Mouse (Mus musculus) MEL (cell line): ENCODE measurements around the gene Gm28305. TPM values are rescaled to one million over a fixed set of nuclear protein-coding genes. Genes with fewer than 3 reads are reported as not detected.

Experiments
- DNase-seq: peaks from one replicate; pipeline ENCODE4 v3.0.0; 2011; ENCODE audit warnings: low read depth, low spot score
- H3K27ac ChIP-seq: 2 replicates; pipeline ENCODE4 v1.5.1; 2012; ENCODE audit warnings: low read depth, mild to moderate bottlenecking, control low read depth, low read length, moderate library complexity; ENCODE audit not compliant: control insufficient read depth
- H3K27me3 ChIP-seq, 2 experiments: fragments of 150-350 bp in 1 of 2; sonication (generic) in 1 of 2; 2 replicates each; pipeline ENCODE4 v1.6.1; 2012; ENCODE audit warnings: low read length in 2 of 2, mild to moderate bottlenecking in 2 of 2, improper control_type of control experiment in 1 of 2, moderate library complexity in 1 of 2; ENCODE audit not compliant: insufficient read depth in 2 of 2, control insufficient read depth in 1 of 2
- H3K36me3 ChIP-seq, 2 experiments: 2 replicates each; pipeline ENCODE4 v1.6.1; 2012 to 2014; ENCODE audit warnings: low read length in 2 of 2, improper control_type of control experiment in 1 of 2, inconsistent platforms in 1 of 2, mild to moderate bottlenecking in 1 of 2; ENCODE audit not compliant: insufficient read depth in 2 of 2, control insufficient read depth in 1 of 2
- H3K4me1 ChIP-seq, 2 experiments: fragments of 150-350 bp in 1 of 2; sonication (generic) in 1 of 2; 2 replicates each; pipeline ENCODE4 v1.6.1; 2012; ENCODE audit warnings: low read length in 2 of 2, improper control_type of control experiment in 1 of 2, mild to moderate bottlenecking in 1 of 2; ENCODE audit not compliant: insufficient read depth in 2 of 2, control insufficient read depth in 1 of 2
- H3K4me3 ChIP-seq, 2 experiments: fragments of 150-350 bp in 1 of 2; sonication (generic) in 1 of 2; 2 replicates each; pipeline ENCODE4 v1.5.1; 2012; ENCODE audit warnings: low read depth in 2 of 2, low read length in 2 of 2, mild to moderate bottlenecking in 2 of 2, moderate library complexity in 2 of 2, control low read depth in 1 of 2, improper control_type of control experiment in 1 of 2; ENCODE audit not compliant: control insufficient read depth in 1 of 2, insufficient read depth in 1 of 2
- H3K79me2 ChIP-seq: 2 replicates; pipeline ENCODE4 v1.6.1; 2012; ENCODE audit warnings: mild to moderate bottlenecking, low read length, moderate library complexity; ENCODE audit not compliant: control insufficient read depth, poor library complexity, insufficient read depth
- H3K9ac ChIP-seq: 2 replicates; pipeline ENCODE4 v1.6.1; 2012; ENCODE audit warnings: low read depth, mild to moderate bottlenecking, control low read depth, low read length, moderate library complexity; ENCODE audit not compliant: control insufficient read depth, poor library complexity, severe bottlenecking
- H3K9me3 ChIP-seq: fragments of 150-350 bp; sonication (generic); replicated peaks from 2 replicates; pipeline ENCODE4 v1.6.1; 2012; ENCODE audit warnings: mild to moderate bottlenecking, low read length, improper control_type of control experiment, moderate library complexity; ENCODE audit not compliant: insufficient read depth
- CHD1 ChIP-seq: IDR thresholded peaks from 2 replicates; pipeline ENCODE4 v1.6.1; 2012; ENCODE audit warnings: low read depth, mild to moderate bottlenecking, inconsistent platforms, low read length, improper control_type of control experiment
- CHD2 ChIP-seq: IDR thresholded peaks from 2 replicates; pipeline ENCODE4 v1.6.1; 2011; ENCODE audit warnings: low read length, improper control_type of control experiment
- CTCF ChIP-seq, 3 experiments: IDR thresholded peaks in 2 of 3; conservative IDR thresholded peaks in 1 of 3; 2 replicates each; pipeline ENCODE4 v1.5.1; 2011 to 2012; ENCODE audit warnings: low read length in 3 of 3, low read depth in 2 of 3, mild to moderate bottlenecking in 2 of 3, improper control_type of control experiment in 1 of 3, inconsistent platforms in 1 of 3, mixed read lengths in 1 of 3, moderate library complexity in 1 of 3; ENCODE audit not compliant: control insufficient read depth in 1 of 3, insufficient read depth in 1 of 3, poor library complexity in 1 of 3, severe bottlenecking in 1 of 3
- E2F4 ChIP-seq: IDR thresholded peaks from 2 replicates; pipeline ENCODE4 v1.6.1; 2011; ENCODE audit warnings: low read depth, low read length, improper control_type of control experiment, borderline replicate concordance
- ELF1 ChIP-seq: IDR thresholded peaks from 2 replicates; pipeline ENCODE4 v1.6.1; 2014; ENCODE audit warnings: low read depth, mild to moderate bottlenecking, inconsistent platforms, low read length, improper control_type of control experiment, moderate library complexity
- ETS1 ChIP-seq: IDR thresholded peaks from 2 replicates; pipeline ENCODE4 v1.6.1; 2012; ENCODE audit warnings: low read depth, mild to moderate bottlenecking, inconsistent platforms, low read length, improper control_type of control experiment, moderate library complexity
- KAT2A ChIP-seq: conservative IDR thresholded peaks from 2 replicates; pipeline ENCODE4 v1.6.1; 2012; ENCODE audit warnings: low read depth, low read length, improper control_type of control experiment, inconsistent platforms
- MAFK ChIP-seq: IDR thresholded peaks from 2 replicates; pipeline ENCODE4 v1.6.1; 2011; ENCODE audit warnings: low read depth, mild to moderate bottlenecking, low read length, improper control_type of control experiment, borderline replicate concordance
- MAX ChIP-seq: IDR thresholded peaks from 2 replicates; pipeline ENCODE4 v1.6.1; 2011; ENCODE audit warnings: low read length, improper control_type of control experiment
- MAZ ChIP-seq: IDR thresholded peaks from 2 replicates; pipeline ENCODE4 v1.6.1; 2012; ENCODE audit warnings: low read depth, mild to moderate bottlenecking, inconsistent platforms, low read length, improper control_type of control experiment
- NRF1 ChIP-seq: IDR thresholded peaks from 2 replicates; pipeline ENCODE4 v1.6.1; 2014; ENCODE audit warnings: low read depth, mild to moderate bottlenecking, inconsistent platforms, low read length, improper control_type of control experiment, moderate library complexity; ENCODE audit not compliant: poor library complexity, insufficient read depth, severe bottlenecking
- POLR2A ChIP-seq, 2 experiments: IDR thresholded peaks; 2 replicates each; pipeline ENCODE4 v1.6.1; 2011 to 2012; ENCODE audit warnings: low read length in 2 of 2, mild to moderate bottlenecking in 2 of 2, control low read depth in 1 of 2, improper control_type of control experiment in 1 of 2, low read depth in 1 of 2, moderate library complexity in 1 of 2; ENCODE audit not compliant: control insufficient read depth in 1 of 2, insufficient read depth in 1 of 2, poor library complexity in 1 of 2
- POLR2AphosphoS2 ChIP-seq: IDR thresholded peaks from 2 replicates; pipeline ENCODE4 v1.6.1; 2011; ENCODE audit warnings: low read length, improper control_type of control experiment
- RAD21 ChIP-seq: IDR thresholded peaks from 2 replicates; pipeline ENCODE4 v1.6.1; 2011; ENCODE audit warnings: mild to moderate bottlenecking, low read depth, low read length, improper control_type of control experiment
- RCOR1 ChIP-seq: IDR thresholded peaks from 2 replicates; pipeline ENCODE4 v1.6.1; 2012; ENCODE audit warnings: low read depth, mild to moderate bottlenecking, inconsistent platforms, low read length, improper control_type of control experiment
- SIN3A ChIP-seq: IDR thresholded peaks from 2 replicates; pipeline ENCODE4 v1.6.1; 2012; ENCODE audit warnings: low read length, improper control_type of control experiment, inconsistent platforms
- SMC3 ChIP-seq: IDR thresholded peaks from 2 replicates; pipeline ENCODE4 v1.6.1; 2011; ENCODE audit warnings: low read depth, low read length, improper control_type of control experiment
- USF1 ChIP-seq: IDR thresholded peaks from 2 replicates; pipeline ENCODE4 v1.6.1; 2014; ENCODE audit warnings: low read depth, mild to moderate bottlenecking, inconsistent platforms, low read length, improper control_type of control experiment, moderate library complexity
- ZC3H11A ChIP-seq: IDR thresholded peaks from 2 replicates; pipeline ENCODE4 v1.6.1; 2012; ENCODE audit warnings: low read depth, mild to moderate bottlenecking, inconsistent platforms, low read length, improper control_type of control experiment
- ZKSCAN1 ChIP-seq: IDR thresholded peaks from 2 replicates; pipeline ENCODE4 v1.6.1; 2012; ENCODE audit warnings: low read depth, mild to moderate bottlenecking, inconsistent platforms, low read length, improper control_type of control experiment, moderate library complexity
- ZNF384 ChIP-seq: IDR thresholded peaks from 2 replicates; pipeline ENCODE4 v1.6.1; 2012; ENCODE audit warnings: low read depth, mild to moderate bottlenecking, inconsistent platforms, low read length, improper control_type of control experiment
- polyA plus RNA-seq, 2 experiments: library from polyadenylated mRNA; stranded (reverse) in 1 of 2; unstranded in 1 of 2; fragments of >175 nt in 1 of 2; fragments of >200 nt in 1 of 2; gene quantifications; 2 replicates each; pipeline versions ENCODE4 v1.2.1 to v1.2.4; 2012; ENCODE audit warnings: low replicate concordance in 2 of 2, low read depth in 1 of 2; ENCODE audit not compliant: insufficient read length in 2 of 2, insufficient read depth in 1 of 2, missing spikeins in 1 of 2
- total RNA-seq: library from RNA; depleted of rRNA; stranded (reverse); fragments of 300-350 nt; gene quantifications from 2 replicates; pipeline ENCODE4 v1.2.3, GENCODE M21; 2012; rRNA removed

Gm28305 gene
- not detected in 2 replicates for total RNA-seq
- not detected for polyA plus RNA-seq

GRCm38 (mm10) chr9:104040362-104040761 is at the start of gene Gm28305:
Gene Gm28305, plus strand, starts transcription at chr9:104040662.
- no peak within 1 kb of the TSS for H3K4me3 ChIP-seq
- TF ChIP-seq ETS1 (no peak), MAFK (no peak), CHD2 (no peak), KAT2A (no peak), POLR2AphosphoS2 (no peak), CHD1 (no peak), E2F4 (no peak), POLR2A (IDR thresholded peaks at IDR 0.05; ENCODE audit: control insufficient read depth in 1 of 2, insufficient read depth in 1 of 2, low read depth in 1 of 2, low read length in 2 of 2, poor library complexity in 1 of 2) (no peak), CTCF (IDR thresholded peaks at IDR 0.05 in 2 of 3, conservative IDR thresholded peaks at IDR 0.05 in 1 of 3; ENCODE audit: control insufficient read depth in 1 of 3, insufficient read depth in 1 of 3, low read depth in 2 of 3, low read length in 3 of 3, poor library complexity in 1 of 3, severe bottlenecking in 1 of 3) (no peak), NRF1 (no peak), MAZ (no peak), MAX (no peak), ZNF384 (no peak), ZKSCAN1 (no peak), SMC3 (no peak), SIN3A (no peak), ELF1 (no peak), RCOR1 (no peak)
- no peak for DNase-seq
- H3K27me3 ChIP-seq = no peaks in the 10 kb centered on the region
- H3K9ac ChIP-seq = no peak within 1 kb of the TSS
- no peaks in the 10 kb centered on the region for H3K9me3 ChIP-seq
- no peaks in the 10 kb centered on the region for H3K79me2 ChIP-seq
- H3K36me3 ChIP-seq = no peaks in the 10 kb centered on the region
- no peaks in the 10 kb centered on the region for H3K4me1 ChIP-seq
- H3K27ac ChIP-seq = no peak within 1 kb of the TSS

GRCm38 (mm10) chr9:103996496-103996895 is 44.0 kb upstream of the Gm28305 start:
- no peaks in the 10 kb centered on the region for H3K79me2 ChIP-seq
- no peaks in the 10 kb centered on the region for H3K9me3 ChIP-seq
- peak; percentile 73 for DNase-seq
- peak in 2 of 3 experiments; percentile 30 to 86; a peak in 3 of 6 replicates for TF ChIP-seq CTCF (IDR thresholded peaks at IDR 0.05 in 2 of 3, conservative IDR thresholded peaks at IDR 0.05 in 1 of 3; ENCODE audit: control insufficient read depth in 1 of 3, insufficient read depth in 1 of 3, low read depth in 2 of 3, low read length in 3 of 3, poor library complexity in 1 of 3, severe bottlenecking in 1 of 3)
- no peak for TF ChIP-seq RCOR1
- peak; percentile 82 for TF ChIP-seq SMC3
- TF ChIP-seq ZC3H11A = peak; percentile 76
- TF ChIP-seq USF1 = no peak
- TF ChIP-seq RAD21 = peak; percentile 93
- no peak for TF ChIP-seq MAX
- H3K4me1 ChIP-seq = peaks cover 0 to 8% of the 10 kb centered on the region in 2 experiments; a peak in 2 of 4 replicates
- H3K27ac ChIP-seq = no peak overlapping the region
- no peak overlapping the region for H3K9ac ChIP-seq
- H3K27me3 ChIP-seq = no peaks in the 10 kb centered on the region
- peaks cover 0 to 2% of the 10 kb centered on the region in 2 experiments; a peak in 1 of 4 replicates for H3K36me3 ChIP-seq
- H3K4me3 ChIP-seq = no peak overlapping the region
